Mouse (Mus musculus): ENCODE data around the gene Map3k15. TPM values are rescaled to one million over a fixed set of nuclear protein-coding genes. Genes with fewer than 3 reads are reported as not detected.

The Map3k15 gene
- polyA plus RNA-seq, 1 experiment, result not detected

- H3K27me3 ChIP-seq (ENCODE audit: control insufficient read depth), result no peaks in the 10 kb centered on the region; the same call in none of the 2 replicates
- H3K9me3 ChIP-seq (ENCODE audit: control insufficient read depth, low read length), result no peaks in the 10 kb centered on the region
- H3K4me1 ChIP-seq (ENCODE audit: control insufficient read depth), result no peaks in the 10 kb centered on the region
- TF ChIP-seq GATA1 (IDR thresholded peaks at IDR 0.05; ENCODE audit: low read length) (no peak), TAL1 (IDR thresholded peaks at IDR 0.05; ENCODE audit: low read length) (no peak)
- H3K4me3 ChIP-seq (replicated peaks), result no peak overlapping the region
- H3K36me3 ChIP-seq (ENCODE audit: control insufficient read depth), result no peaks in the 10 kb centered on the region
These were observed 158.6 kb downstream of the Map3k15 start for GRCm38 (mm10) chrX:160146806-160147205.

GRCm38 (mm10) chrX:160147406-160147805, 159.2 kb downstream of the Map3k15 start:
- TF ChIP-seq GATA1 (IDR thresholded peaks at IDR 0.05; ENCODE audit: low read length) (no peak), TAL1 (IDR thresholded peaks at IDR 0.05; ENCODE audit: low read length) (no peak)
- H3K4me1 ChIP-seq (ENCODE audit: control insufficient read depth), result no peaks in the 10 kb centered on the region
- no peaks in the 10 kb centered on the region for H3K36me3 ChIP-seq (ENCODE audit: control insufficient read depth)
- no peaks in the 10 kb centered on the region; the same call in none of the 2 replicates for H3K27me3 ChIP-seq (ENCODE audit: control insufficient read depth)
- H3K9me3 ChIP-seq (ENCODE audit: control insufficient read depth, low read length), result no peaks in the 10 kb centered on the region
- no peak overlapping the region for H3K4me3 ChIP-seq (replicated peaks)

- no peaks in the 10 kb centered on the region for H3K4me1 ChIP-seq (ENCODE audit: control insufficient read depth)
- H3K4me3 ChIP-seq (replicated peaks), result no peak overlapping the region
- no peaks in the 10 kb centered on the region for H3K9me3 ChIP-seq (ENCODE audit: control insufficient read depth, low read length)
- no peak for TF ChIP-seq TAL1 (IDR thresholded peaks at IDR 0.05; ENCODE audit: low read length)
- TF ChIP-seq GATA1 (IDR thresholded peaks at IDR 0.05; ENCODE audit: low read length), result no peak
- H3K27me3 ChIP-seq (ENCODE audit: control insufficient read depth), result no peaks in the 10 kb centered on the region; the same call in none of the 2 replicates
- H3K36me3 ChIP-seq (ENCODE audit: control insufficient read depth), result no peaks in the 10 kb centered on the region
These were observed 160.6 kb downstream of the Map3k15 start for GRCm38 (mm10) chrX:160148859-160149258.

GRCm38 (mm10) chrX:160153147-160153815, 165.0 kb downstream of the Map3k15 start:
- H3K4me3 ChIP-seq (replicated peaks), result no peak overlapping the region
- no peaks in the 10 kb centered on the region for H3K36me3 ChIP-seq (ENCODE audit: control insufficient read depth)
- no peaks in the 10 kb centered on the region for H3K4me1 ChIP-seq (ENCODE audit: control insufficient read depth)
- H3K27me3 ChIP-seq (ENCODE audit: control insufficient read depth), result no peaks in the 10 kb centered on the region; the same call in none of the 2 replicates
- TF ChIP-seq GATA1 (IDR thresholded peaks at IDR 0.05; ENCODE audit: low read length), result no peak
- TF ChIP-seq TAL1 (IDR thresholded peaks at IDR 0.05; ENCODE audit: low read length), result no peak
- H3K9me3 ChIP-seq (ENCODE audit: control insufficient read depth, low read length), result no peaks in the 10 kb centered on the region

GRCm38 (mm10) chrX:160164259-160164658, 176.0 kb downstream of the Map3k15 start:
- Histone ChIP-seq H3K27me3 (ENCODE audit: control insufficient read depth) (no peaks in the 10 kb centered on the region), H3K4me3 (replicated peaks) (no peak overlapping the region), H3K9me3 (ENCODE audit: control insufficient read depth, low read length) (no peaks in the 10 kb centered on the region), H3K4me1 (ENCODE audit: control insufficient read depth) (no peaks in the 10 kb centered on the region), H3K36me3 (ENCODE audit: control insufficient read depth) (no peaks in the 10 kb centered on the region)
- no peak for TF ChIP-seq GATA1 (IDR thresholded peaks at IDR 0.05; ENCODE audit: low read length)
- no peak for TF ChIP-seq TAL1 (IDR thresholded peaks at IDR 0.05; ENCODE audit: low read length)

- no peaks in the 10 kb centered on the region for H3K36me3 ChIP-seq (ENCODE audit: control insufficient read depth)
- no peak for TF ChIP-seq TAL1 (IDR thresholded peaks at IDR 0.05; ENCODE audit: low read length)
- no peak for TF ChIP-seq GATA1 (IDR thresholded peaks at IDR 0.05; ENCODE audit: low read length)
- H3K4me3 ChIP-seq (replicated peaks), result no peak overlapping the region
- H3K4me1 ChIP-seq (ENCODE audit: control insufficient read depth), result no peaks in the 10 kb centered on the region
- no peaks in the 10 kb centered on the region for H3K9me3 ChIP-seq (ENCODE audit: control insufficient read depth, low read length)
- no peaks in the 10 kb centered on the region for H3K27me3 ChIP-seq (ENCODE audit: control insufficient read depth)
These were observed 178.2 kb downstream of the Map3k15 start for GRCm38 (mm10) chrX:160166246-160166985.

- Histone ChIP-seq H3K9me3 (ENCODE audit: control insufficient read depth, low read length) (no peaks in the 10 kb centered on the region), H3K27me3 (ENCODE audit: control insufficient read depth) (no peaks in the 10 kb centered on the region), H3K4me1 (ENCODE audit: control insufficient read depth) (no peaks in the 10 kb centered on the region), H3K4me3 (replicated peaks) (no peak overlapping the region), H3K36me3 (ENCODE audit: control insufficient read depth) (no peaks in the 10 kb centered on the region)
- TF ChIP-seq TAL1 (IDR thresholded peaks at IDR 0.05; ENCODE audit: low read length) (no peak), GATA1 (IDR thresholded peaks at IDR 0.05; ENCODE audit: low read length) (no peak)
These were observed 181.9 kb downstream of the Map3k15 start for GRCm38 (mm10) chrX:160170150-160170549.

Other genes with a start within 250 kb of the Map3k15 start
- gene Pdha1, start 150.0 kb downstream of the Map3k15 start, polyA plus RNA-seq (2012), result 0.64 and 0.74 TPM in 2 replicates